Mouse (Mus musculus): ENCODE measurements around the gene Pigk.

GRCm38 (mm10) chr3:152998106-152998505 lies 284.2 kb downstream of the Pigk start:
- TF ChIP-seq CTCF (IDR thresholded peaks at IDR 0.05; ENCODE audit: low read depth) (no peak), EP300 (optimal IDR thresholded peaks at IDR 0.05) (no peak)

All from stomach, postnatal 0 days (tissue).